Mouse (Mus musculus) cerebellum, adult 11 months (tissue): ENCODE data around the gene Tmbim4.
"Not testable (repeated sequence)": the region's sequence is repeated elsewhere in the genome, so short reads cannot be mapped to it uniquely, and the experiment has no call there.

Experiments
- DNase-seq: peaks from one replicate; pipeline ENCODE4 v3.0.0; 2022

The Tmbim4 gene

DNA sequence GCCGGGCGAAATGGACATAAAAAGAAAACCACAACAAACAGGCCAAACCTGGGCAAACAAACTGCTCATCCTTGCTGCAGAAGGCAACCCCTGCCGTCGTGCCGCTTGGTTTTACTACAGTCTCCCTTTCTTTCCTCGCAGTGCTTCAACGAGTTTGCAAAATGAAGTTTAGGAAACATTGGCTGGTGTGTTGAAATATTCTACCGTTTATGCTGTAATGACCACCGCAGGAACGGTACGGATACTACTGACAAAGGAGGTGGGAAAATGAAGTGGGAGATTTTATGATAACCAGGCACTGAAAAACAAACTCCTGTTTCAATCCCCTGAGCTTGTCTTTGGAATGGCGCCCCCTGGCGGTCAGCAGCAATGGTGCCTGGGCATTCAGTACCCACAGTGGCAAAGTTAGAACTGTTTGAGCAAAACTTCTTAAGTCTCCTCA, 592 bp downstream of the Tmbim4 start, which contains the start of gene Irak3:
TSS of gene Irak3 (minus strand) at position 170 of the 442 bp plus-strand sequence.
- peak; percentile 31 for DNase-seq

DNA sequence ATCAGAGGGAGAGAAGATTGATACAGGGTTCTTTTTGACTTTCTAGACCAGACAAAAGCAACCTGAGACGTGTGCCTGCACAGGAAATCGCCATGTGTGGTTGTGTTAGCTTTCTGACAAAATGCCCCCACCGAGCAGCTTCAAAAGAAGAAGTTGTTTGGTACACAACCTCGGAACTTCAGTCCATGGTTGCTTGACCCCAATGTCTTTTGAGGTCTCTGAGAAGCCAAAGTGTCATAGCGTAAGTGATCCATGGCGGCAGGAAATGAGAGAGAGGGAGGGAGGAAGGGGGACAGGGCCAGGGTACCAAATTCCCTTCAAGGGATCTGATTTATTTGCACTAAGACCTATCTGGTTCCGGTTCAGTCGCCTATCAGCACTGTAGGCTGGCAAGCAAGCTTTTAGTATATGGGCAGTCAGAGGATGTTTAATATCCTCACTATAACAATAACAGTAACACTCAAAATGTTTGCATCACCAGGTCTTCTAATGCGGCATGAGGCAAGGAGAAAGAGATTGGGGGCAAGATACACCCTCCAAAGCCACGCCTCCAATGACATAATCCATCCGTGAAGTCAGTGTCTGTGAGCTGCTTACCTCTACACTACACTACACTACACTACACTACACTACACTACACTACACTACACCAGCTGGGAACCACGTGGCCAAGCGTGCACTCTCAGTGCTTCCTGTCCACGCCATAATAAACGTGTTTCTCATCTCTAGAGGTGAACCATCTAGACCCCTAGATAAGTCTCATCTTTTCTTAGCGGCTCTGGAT, 1.3 kb downstream of the Tmbim4 start:
- no peak for DNase-seq

DNA sequence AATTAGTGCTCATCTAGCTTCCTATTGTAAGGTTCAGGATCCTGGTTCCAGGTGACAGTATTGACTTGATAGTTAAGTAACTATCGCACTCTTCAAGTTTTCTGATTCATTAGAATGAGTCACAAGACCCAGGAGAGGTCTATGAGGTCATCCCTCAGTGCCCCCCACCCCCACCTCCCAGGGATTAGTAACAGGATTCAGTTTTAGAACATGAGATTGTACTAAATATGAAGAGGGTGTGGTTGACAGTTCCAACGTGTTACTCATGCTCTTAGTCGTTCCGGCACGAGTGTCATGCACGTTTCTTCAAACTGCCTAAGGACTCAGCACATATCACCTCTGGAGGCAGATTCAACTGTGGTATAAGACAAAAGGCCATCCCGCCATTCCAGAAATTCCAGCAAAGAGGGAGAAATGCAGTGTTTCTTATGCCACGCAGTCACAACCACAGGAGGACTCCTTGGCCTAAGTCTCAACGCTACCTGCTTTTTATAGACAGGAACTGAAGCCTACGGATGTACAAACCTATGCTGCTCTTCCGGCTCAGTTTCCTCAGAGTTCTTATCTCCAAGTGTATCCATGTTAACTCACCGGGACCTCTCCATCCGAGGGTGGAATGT, 3.3 kb downstream of the Tmbim4 start:
- no peak for DNase-seq

DNA sequence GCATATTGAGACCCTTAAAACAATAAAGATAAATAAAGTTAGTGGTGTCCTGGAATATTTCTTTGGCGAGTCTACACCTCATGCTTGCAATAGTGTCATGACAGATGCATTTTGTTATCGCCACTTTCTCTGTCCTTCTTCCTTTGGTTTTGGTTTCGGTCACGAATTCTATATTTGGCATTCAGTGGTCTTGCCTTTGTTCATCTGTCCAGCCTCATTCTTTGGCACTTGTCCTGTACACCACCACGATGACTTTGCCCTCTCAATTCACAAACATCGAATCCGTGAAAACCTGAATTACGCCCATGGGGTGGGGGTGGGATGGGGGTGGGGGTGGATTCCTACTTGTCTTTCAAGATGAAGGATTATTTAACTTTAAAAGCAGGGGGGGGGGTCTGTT, 6.6 kb downstream of the Tmbim4 start:
- DNase-seq: no peak

DNA sequence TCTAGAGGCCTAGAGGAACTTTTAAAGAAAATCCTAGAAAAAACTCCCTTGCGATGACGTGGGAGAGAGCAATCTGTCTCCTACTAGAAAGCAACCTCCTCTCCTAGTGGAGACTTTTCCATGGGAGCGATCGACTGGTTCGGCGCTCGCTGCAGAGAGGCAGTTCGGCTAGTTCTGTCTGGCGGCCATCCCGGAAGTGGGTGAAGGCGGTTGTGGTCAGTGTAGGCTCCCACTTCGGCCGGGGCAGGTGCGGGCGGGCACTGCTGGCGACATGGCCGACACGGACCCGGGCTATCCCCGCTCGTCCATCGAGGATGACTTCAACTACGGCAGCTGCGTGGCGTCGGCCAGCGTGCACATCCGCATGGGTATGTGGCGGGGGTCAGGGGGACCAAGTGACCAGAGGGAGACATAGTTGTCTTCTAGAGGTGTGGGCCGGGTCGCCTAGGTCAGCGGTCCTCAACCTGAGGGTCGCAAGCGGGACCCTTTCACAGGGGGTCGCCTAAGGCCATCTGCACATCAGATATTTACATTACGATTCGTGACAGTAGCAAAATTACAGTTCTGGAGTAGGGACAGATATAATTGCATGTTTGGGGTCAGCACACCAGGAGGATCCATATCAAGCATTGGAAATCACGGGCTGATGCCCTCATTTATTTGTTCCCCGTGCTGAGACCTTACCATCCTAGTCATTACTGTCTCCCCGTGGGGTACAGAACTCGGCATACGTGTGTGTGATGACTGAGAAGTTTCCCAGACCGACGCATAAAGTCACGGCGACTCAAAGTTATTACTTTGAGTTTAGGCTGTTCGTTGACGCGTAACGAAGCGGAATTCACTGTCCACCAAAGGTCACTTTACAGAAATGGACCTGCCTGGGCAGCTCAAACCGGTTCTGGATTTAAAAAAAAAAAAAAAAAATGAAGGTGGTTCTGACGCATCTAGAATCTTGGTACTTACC, 7.5 kb downstream of the Tmbim4 start:
- peak; percentile 79 for DNase-seq

DNA sequence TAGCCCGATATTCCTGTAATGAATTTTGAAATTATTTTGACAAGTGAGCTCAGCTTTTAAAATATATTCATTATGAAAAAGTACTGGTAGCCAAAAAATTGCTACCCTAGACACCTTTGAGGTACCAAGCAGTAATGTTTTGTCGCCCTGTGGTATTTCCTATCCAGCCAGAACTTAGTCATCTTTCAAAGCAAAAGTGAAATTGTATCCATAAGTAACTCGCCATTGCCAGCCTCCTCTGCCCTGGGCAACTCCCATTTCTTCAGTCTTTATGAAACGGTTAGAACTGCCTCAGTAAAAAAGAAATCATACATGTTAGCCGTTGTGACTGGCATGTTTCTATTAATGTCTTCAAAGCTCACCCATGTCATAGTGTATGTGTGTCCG, 8.1 kb downstream of the Tmbim4 start:
- no peak for DNase-seq

DNA sequence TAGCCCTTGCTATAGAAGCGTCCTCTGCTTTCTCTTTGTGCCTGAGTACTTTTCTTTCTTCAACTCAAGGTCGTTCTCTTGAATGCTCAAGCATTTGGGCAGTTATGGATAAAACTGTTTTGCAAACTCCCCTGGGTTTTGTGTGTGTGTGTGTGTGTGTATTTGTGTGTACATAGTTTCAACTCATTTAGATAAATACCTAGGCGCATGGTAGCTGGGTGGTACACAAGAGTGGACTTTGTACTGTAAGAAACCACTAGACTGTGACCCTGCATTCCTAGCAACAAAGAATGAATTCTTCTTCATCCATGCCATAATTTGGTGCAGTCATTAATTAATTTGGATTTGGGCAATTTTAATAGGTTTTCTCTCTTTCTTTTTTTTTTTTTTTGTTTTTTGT, 8.7 kb downstream of the Tmbim4 start:
- DNase-seq: no peak

DNA sequence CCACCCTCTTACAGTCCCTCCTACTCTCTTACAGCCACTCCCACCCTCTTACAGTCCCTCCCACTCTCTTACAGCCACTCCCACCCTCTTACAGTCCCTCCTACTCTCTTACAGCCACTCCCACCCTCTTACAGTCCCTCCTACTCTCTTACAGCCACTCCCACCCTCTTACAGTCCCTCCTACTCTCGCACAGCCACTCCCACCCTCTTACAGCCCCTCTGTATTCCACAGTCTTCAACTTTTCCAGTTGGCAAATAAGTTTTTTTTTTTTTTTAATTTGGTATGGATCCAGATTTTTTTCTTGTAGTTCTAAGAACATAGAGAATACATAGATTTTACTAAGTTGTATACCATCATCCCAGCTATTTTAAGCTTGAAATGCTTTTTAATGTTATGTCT, 15.7 kb downstream of the Tmbim4 start:
- not testable (repeated sequence) for DNase-seq

DNA sequence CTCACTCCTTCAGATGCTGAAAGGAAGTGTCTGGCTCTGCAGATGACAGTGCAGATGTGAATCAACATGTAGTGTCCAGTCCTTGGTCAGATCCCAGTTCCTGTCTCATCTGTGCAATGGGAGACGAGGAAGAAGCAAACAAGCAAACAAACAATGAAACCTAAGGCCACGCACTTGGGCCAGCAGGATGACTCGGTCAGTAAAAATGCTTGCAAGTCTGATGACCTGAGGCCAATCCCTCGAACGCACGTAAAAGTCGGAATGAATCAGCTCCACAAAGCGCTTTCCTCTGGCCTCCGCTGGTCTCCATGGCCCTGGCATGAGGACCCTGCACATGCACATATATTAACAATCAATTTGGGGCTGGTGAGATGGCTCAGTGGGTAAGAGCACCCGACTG, 17.6 kb downstream of the Tmbim4 start:
- DNase-seq: no peak

DNA sequence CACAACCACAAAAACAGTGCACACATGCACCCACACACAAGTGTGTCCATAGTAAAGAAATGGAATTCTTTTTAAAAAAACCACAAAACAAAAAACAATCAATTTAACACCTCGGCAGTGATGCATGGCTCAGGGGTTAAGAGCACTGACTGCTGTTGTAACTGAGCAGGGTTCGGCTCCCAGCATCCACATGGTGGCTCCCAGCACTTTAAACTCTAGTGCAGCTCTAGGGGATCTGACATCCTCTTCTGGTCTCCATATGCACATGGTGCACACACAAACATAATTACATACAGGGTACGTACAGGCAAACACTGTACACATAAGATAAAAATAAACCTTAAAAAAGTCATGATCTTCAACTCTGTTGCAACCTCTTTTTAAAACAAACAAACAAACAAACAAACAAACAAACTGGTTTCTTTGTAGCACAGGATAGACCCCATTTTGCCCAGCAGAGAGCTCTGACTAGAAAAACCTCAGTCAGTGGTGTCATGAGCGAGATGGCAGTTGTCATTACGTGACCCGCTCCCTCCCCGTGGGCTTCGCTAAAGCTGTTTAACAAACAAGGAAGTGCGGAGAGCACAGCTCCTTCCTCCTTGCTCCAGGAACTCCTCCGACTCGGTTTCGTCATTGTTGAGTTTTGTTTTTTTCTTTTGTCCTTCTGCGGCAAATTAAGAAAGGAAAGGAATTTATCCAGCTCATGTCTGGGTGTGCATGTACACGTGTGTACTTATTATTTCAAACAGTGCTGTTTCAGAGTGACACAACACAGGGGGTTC, 18.4 kb downstream of the Tmbim4 start:
- DNase-seq: no peak

DNA sequence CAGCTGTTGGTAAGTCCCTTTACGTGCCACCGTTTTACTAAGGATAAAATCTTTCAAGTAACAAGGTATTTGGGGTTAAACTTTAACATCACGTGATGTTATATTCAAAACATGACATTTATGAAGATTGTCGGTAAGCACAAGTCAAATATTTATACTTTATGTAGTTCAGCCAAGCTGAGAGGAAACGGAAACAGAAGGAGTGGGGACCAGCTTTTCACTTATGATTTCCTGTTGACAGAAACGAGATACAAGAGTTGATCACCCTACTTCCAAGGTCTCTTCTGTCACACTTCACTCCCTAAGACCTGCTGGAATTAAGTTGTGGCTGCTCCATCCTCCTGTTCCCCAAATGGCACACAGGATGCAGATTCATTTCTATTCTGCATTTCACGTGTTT, 19.4 kb downstream of the Tmbim4 start:
- DNase-seq: no peak

DNA sequence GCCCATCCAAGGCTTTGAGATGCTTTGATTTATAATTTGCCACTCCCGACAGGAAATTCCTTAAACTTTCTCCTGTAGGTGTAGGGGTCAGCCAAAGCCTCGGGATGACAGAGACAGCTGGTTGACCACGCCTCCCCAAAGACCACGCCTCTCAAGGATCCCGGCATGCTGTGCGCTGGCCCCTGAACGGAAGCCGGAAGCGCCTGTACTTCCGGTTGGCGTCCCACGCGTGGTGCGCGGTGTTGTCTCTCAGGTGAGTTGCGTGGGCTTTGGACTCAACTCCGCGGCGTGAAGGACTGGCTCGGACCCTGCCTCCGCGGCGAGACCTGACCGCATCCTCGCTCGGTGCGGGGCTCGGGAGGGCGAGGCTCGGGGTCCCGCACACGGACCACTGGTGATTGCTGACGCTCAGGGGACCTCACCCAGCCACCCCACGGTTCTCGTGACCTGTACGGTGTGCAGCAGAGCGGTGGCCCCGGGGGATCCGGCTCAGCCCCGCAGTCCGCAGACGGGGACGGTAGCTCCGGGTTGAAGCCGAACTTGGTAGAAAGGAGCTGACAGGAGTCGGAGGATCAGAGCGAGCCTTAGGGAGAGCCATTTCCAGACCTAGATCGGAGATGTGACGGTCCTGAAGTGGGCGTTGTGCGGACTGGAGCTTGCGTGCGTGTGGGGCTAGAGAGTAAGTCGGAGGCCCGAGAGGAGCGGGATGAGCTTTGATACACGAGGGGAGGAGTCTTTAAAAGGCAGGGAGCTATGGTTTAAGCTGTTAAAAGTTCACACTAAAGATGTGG, 25.7 kb downstream of the Tmbim4 start, which contains the start of gene Llph:
TSS of gene Llph (plus strand) at position 200 of the 791 bp plus-strand sequence.
- DNase-seq: peak; percentile 76

DNA sequence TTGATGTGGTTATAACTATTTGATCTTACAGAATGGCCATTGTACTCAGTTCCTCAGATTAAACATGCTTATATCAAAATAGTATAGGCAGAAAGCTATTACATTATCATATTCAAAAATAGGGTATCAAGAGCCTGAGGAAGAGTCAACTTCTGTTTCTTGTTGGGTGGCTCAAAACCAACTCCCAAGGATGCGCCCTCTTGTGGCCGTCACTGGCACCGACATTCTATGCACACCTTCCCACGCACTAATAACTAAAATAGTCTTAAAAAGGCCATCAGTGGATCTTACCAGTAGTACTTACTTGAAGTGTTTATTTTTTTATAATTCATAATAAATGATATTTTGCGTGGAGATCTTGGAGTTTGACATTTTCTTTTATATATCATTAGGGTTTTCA, 30.3 kb downstream of the Tmbim4 start:
- DNase-seq: peak; percentile 26

DNA sequence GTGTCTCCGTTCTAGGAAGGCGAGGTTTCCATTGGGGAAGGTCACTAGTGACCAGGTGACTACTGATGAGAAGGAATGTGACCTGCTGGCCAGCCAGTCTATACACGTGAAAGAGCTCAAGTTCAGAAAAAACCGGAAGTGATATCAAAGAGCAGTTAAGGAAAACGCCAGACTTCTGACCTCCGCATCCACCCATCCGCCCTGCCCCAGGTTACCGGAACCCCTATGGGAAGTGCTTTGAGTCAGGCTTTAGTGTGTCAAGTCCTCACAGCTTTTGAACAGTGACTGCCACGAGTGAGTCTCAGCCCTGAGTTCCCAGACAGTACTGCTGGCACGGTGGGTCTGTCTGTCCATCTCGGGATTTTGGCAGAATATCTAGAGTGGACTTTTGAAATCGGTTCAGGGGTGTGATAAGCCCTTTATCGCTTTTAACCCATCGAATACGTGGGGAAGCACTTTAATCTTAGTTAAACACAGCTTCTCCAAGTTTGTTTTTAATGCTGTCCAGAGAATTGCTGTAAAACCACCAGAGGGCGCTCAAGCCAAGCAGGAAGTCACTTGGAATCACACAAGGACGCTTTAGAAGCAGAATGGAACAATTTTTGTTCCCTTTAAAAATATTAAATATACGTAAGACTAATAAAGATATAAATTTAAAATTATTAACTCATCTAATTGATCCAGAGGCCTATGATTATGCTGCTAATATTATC, 32.4 kb downstream of the Tmbim4 start:
- no peak for DNase-seq

DNA sequence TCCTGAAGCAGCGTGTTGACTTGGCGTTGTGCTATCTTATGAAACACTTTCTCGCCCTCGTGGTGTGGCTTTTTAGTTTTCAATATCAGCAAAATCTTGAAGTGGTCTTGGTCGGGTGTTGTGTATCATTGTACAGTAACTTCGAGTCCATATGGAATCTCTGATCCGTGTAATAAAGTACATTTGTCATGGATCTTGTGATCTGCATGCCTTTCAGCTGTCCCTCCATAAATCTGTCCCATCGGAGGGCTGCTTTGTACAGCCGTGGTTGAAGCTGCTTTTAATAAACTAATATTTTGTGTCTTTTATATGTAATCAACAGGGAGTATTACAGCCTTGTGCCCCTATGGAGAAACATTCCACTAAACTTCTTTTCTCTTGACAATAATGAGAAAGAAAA, 35.5 kb downstream of the Tmbim4 start:
- DNase-seq: no peak

DNA sequence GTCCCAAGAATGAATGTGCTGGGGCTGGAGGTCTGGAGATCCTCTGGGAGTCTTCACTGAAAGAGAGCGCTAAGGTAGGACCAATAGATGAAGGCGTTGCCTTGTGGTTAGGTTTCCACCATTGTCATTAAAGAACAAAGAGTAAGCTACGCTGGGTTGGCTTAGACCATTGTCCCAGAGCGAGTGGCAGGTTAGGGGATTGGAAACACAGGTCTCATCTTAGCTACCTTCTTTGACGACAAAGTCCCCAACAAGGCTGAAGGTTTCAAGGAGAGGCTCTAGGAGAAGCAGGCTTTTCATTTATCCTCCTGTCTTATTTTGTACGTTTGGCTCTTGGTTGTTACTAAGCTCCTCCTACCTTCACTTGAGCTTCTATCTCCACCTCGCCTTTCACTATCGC, 36.9 kb downstream of the Tmbim4 start:
- DNase-seq: no peak

DNA sequence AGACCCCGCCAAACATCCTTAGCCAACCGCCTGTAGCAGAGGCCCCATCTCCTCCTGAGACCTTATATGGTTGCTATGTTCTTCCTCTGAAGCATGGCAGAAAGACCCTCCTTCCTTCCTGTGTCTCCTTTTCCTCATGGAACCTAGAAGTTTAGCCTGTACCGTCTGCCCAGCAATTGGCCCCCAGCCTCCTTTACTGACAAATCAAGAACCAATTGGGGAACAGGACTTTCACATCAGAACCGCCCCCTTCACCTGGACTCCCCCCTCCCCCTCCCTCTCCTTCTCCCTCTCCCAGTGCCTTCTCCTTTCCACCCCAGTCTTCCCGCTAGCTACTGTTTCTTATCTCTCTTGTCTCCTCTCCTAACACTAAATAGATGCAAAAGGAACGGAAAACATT, 38.1 kb downstream of the Tmbim4 start:
- DNase-seq: no peak

DNA sequence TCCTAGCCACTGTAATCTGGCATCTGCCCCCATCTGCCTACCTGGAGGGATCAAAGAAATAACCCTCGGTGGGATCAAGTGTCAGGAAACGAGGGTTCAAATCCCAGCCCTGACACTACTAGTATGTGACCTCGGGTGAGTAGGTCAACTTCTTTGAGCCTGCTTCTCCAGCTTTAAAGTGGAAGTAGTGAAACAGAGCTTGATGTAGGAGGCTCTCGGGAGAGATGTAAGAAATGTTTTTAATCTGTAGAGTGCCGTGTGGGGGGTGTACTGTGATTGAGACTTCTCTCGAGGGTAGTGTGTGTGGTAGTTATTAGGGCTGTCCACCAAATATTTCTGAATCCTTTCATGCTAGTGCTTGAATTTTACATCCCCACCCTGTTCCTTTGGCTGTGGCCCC, 41.0 kb downstream of the Tmbim4 start:
- no peak for DNase-seq

DNA sequence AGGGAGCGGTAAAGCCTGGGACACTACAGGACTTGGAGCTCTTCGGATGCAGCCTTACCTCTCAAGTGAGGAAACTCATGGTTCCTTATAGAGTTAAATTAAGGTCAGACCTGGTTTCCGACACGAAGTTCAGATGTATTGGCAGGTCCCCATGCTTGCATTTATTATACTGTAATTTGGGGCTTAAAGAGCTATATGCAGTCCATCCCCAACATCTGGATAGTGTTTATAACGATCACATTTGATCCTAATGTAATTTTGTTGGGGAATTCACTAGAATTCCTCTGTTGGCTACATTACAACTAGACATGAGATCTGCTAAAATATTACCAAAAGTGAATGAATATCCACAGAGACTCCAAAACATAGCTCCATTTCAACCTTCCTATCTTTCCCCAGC, 44.3 kb downstream of the Tmbim4 start:
- DNase-seq: no peak

DNA sequence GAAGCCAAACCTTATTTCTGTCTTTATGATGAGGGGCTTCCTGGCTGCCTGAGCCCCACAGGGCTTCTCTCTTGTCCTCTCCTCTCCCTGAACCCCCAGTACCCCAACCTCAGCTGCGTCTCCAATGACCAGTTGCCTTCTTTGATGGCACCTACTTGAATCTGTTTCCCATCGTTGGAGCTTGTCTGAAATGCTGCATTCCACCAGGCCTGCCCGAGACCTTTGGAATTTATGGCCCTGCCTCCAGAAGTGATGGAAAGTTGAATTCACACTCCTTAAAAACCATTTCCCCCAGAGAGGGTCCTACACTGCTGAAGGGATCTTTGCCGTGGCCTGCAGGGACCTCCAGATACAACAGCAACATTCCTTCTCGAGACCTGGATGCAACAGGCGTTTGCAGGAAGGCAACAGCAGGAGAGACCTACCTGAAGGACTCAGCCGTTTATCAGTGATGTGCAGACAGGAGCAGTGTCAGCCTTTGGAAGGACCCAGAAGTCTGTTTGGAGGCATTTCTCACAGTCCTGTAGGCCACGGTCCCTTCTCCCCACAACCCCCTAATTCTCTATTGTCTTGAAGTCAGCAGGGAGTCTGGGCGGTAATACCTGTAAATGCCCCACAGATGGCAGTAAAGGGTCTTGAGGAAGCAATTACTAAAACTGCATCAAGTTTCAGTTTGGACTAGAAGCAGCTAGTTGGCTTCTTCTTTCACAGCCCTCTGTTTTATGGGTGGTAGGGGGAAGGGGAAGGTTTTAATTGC, 45.8 kb downstream of the Tmbim4 start:
- no peak for DNase-seq
